Mouse (Mus musculus): ENCODE data around the gene Ppm1e. TPM values are rescaled to one million over a fixed set of nuclear protein-coding genes. Genes with fewer than 3 reads are reported as not detected.

Gene Ppm1e
- polyA plus RNA-seq, 1 experiment = 0.32 TPM

DNA sequence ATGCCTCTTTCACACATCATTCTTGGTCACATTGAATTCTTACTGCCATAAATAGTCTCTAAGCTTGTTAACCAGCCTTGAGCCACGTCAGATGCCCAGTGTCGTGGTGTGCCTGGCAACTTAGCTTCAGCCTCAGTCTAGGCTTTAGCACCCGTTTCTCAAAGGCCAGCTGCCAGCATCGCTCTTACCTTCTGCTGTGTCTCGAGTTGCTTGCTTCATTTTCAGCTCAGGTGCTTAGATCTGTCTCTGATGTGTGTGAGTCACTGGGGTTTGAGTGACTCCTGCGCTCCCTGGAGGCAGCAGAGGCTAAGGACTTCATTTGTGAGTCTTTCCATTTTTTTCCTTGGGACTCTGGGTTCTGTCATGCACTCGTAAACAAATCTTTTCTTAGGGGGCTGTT lies 117.6 kb downstream of the Ppm1e start:
- H3K4me1 ChIP-seq = peaks cover 29% of the 10 kb centered on the region
- no peak overlapping the region for H3K4me3 ChIP-seq (replicated peaks)
- no peaks in the 10 kb centered on the region for H3K9me3 ChIP-seq
- TF ChIP-seq FLI1 (IDR thresholded peaks at IDR 0.05; ENCODE audit: low read length) (no peak), GATA1 (IDR thresholded peaks at IDR 0.05; ENCODE audit: borderline replicate concordance, low read length) (no peak)
- H3K27me3 ChIP-seq (replicated peaks) = no peaks in the 10 kb centered on the region
- peaks cover 46% of the 10 kb centered on the region for H3K36me3 ChIP-seq (replicated peaks; ENCODE audit: low read length)

DNA sequence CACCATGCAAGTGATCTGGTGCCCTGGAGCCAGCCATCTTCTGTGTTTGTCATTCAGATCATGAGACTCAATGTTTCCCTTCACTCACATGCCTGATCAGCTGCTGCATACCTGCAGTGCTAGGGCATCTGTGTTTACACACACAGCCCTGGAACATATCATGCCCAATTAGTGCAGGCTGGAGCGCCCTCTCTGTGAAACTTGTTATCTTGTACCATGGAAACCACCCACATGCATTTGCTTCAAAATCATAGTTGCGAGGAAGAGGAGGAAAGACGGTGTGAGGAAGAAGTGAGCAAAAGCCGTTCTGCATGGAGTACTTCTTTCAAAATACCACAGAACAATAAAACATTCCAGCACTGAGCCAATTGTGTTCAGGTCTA lies 118.0 kb downstream of the Ppm1e start:
- Histone ChIP-seq H3K4me1 (peaks cover 25% of the 10 kb centered on the region), H3K9me3 (no peaks in the 10 kb centered on the region), H3K4me3 (replicated peaks) (peak overlapping the region; percentile 42), H3K27me3 (replicated peaks) (no peaks in the 10 kb centered on the region), H3K36me3 (replicated peaks; ENCODE audit: low read length) (peaks cover 51% of the 10 kb centered on the region)
- TF ChIP-seq GATA1 (IDR thresholded peaks at IDR 0.05; ENCODE audit: borderline replicate concordance, low read length) (no peak), FLI1 (IDR thresholded peaks at IDR 0.05; ENCODE audit: low read length) (no peak)

DNA sequence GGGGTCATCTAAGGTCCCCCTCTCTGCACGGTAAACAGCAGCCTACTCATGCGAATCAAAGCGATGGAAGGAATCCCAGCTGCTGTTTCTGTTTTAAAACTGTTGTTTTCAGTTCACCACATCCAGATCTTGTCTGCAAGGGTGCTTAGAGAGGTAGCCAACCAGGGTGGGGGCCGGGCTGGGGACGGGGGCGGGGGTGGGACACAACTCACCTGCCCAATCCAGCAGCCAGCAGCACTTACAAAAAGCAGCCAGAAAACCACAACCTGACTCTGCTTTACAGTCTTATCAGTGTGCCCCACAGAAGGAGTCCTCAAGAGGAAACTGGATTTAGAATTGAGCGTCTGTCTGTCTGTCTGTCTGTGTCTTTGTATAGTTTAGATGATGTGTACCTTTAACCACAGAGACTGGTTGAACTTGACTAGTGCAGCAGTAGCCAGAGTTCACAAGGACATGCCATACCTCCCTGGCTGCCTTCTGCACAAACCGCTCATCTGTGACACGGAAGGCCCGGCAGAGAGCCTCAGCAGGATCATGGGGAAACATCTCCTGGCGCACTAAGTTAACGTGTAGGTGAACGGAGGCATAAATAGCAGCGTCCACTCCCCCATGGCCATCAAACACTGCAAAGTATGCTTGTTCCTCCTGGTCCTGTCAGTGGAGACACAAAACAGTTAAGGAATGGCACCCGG lies 118.5 kb downstream of the Ppm1e start:
- Histone ChIP-seq H3K4me1 (peaks cover 22% of the 10 kb centered on the region), H3K36me3 (replicated peaks; ENCODE audit: low read length) (peaks cover 54% of the 10 kb centered on the region), H3K9me3 (no peaks in the 10 kb centered on the region), H3K27me3 (replicated peaks) (no peaks in the 10 kb centered on the region), H3K4me3 (replicated peaks) (no peak overlapping the region)
- TF ChIP-seq GATA1 (IDR thresholded peaks at IDR 0.05; ENCODE audit: borderline replicate concordance, low read length) = no peak
- TF ChIP-seq FLI1 (IDR thresholded peaks at IDR 0.05; ENCODE audit: low read length) = no peak

DNA sequence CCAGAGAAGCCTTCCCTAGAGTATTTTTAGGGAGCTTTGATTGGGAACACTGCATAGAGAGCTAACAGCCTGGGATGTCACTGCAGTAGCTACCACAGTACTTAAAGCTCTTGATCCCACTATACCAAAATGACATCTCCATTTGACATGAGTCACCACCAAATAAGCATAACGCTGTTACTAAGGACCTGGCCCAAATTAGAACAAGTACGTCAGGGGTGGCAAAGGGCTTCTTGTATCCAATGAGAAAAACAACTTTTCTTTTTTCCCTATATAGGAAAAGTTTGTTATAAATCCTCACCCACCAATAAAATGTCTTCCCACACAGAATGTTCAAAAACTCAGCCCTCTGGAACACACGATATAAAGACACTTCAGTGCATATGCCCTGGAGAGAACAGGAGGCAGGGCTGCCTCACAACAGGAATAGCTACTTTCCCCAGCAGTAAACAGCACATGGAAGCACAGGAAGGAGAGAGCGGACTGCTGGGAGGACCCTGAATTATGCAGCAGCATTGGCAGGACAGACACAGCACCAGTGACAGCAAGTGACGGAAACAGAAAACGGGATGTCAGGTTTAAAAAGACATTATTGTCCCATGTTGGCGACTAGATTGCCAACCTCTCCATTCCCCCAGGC lies 119.8 kb downstream of the Ppm1e start:
- Histone ChIP-seq H3K9me3 (no peaks in the 10 kb centered on the region), H3K4me3 (replicated peaks) (no peak overlapping the region), H3K27me3 (replicated peaks) (no peaks in the 10 kb centered on the region), H3K36me3 (replicated peaks; ENCODE audit: low read length) (peaks cover 62% of the 10 kb centered on the region), H3K4me1 (peaks cover 17% of the 10 kb centered on the region)
- TF ChIP-seq GATA1 (IDR thresholded peaks at IDR 0.05; ENCODE audit: borderline replicate concordance, low read length) (no peak), FLI1 (IDR thresholded peaks at IDR 0.05; ENCODE audit: low read length) (no peak)

DNA sequence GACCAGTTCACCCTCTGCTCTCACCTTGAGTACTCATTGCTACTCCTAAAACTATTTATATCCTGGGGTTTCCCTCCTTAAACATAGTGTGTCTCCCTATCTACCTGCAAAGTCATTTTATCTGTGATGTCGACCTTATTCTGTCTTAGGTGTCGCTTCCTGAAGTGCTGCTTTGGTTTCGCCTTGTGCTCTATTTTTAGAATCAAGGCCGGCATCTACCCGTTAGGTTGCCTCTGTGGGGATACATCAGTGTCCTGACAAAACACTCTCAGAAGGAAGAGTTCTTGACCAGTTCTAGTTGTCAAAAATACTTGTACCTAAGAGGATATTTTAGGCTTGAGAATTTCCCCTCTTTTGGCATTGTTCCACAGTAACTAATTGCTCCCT lies 123.3 kb downstream of the Ppm1e start:
- no peak overlapping the region for H3K4me3 ChIP-seq (replicated peaks)
- H3K27me3 ChIP-seq (replicated peaks) = no peaks in the 10 kb centered on the region
- H3K4me1 ChIP-seq = peaks cover 12% of the 10 kb centered on the region
- TF ChIP-seq FLI1 (IDR thresholded peaks at IDR 0.05; ENCODE audit: low read length) = no peak
- TF ChIP-seq GATA1 (IDR thresholded peaks at IDR 0.05; ENCODE audit: borderline replicate concordance, low read length) = no peak
- peaks cover 81% of the 10 kb centered on the region for H3K36me3 ChIP-seq (replicated peaks; ENCODE audit: low read length)
- H3K9me3 ChIP-seq = no peaks in the 10 kb centered on the region

DNA sequence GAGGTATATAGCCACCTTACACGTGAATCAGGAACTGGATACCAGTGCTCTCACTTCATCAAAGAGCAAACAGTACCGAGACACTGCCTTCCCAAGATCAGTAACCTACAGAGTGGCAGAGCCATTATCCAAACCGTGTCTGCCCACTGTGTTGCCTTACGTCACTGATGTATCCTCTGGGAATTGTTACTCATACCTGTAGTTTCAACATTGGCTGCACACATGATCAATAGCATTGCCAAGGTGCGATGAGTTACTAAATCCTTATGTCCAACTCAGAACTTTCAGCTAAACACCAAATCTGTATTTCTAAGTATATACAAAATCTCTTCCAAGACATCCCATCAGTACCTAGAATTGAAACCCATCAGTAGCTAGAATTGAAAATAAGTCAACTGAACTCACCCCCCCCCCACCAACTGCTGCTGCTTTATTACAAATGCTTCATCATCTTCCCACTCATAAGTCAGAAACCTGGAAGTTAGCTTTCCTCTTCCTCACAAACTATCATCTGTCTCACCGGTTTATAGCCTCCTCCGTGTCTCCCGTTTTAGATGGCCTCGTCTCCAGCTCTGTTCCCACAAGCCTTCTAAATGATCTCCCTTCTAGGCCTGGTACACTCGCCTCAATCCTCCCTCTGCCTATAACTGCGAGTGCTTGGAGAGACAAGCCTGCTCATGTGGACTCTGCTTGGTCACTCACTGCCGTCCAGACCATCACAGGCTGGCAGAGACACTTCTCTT lies 123.9 kb downstream of the Ppm1e start:
- Histone ChIP-seq H3K4me3 (replicated peaks) (no peak overlapping the region), H3K36me3 (replicated peaks; ENCODE audit: low read length) (peaks cover 78% of the 10 kb centered on the region), H3K9me3 (no peaks in the 10 kb centered on the region), H3K27me3 (replicated peaks) (no peaks in the 10 kb centered on the region), H3K4me1 (peaks cover 9% of the 10 kb centered on the region; the same call in 1 of the 2 replicates)
- no peak for TF ChIP-seq FLI1 (IDR thresholded peaks at IDR 0.05; ENCODE audit: low read length)
- TF ChIP-seq GATA1 (IDR thresholded peaks at IDR 0.05; ENCODE audit: borderline replicate concordance, low read length) = no peak

DNA sequence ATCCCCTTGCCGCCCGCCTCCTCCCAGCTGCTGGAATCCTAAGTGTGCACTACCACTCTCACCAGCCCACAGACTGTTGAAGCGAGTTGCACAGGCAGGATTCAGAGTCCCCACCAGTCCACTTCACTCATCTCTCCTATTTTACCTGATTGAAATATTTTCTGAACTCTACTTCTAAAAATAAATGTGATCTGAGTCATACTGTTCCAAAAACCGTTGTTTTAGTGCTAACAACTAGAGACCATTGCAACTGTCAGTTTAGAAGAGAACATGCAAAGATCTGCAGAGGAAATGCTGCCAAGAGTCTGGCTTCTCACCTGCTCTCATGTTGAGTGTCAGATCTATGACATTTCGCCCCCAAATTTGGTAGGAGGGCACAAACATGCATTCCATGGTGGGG lies 125.4 kb downstream of the Ppm1e start:
- Histone ChIP-seq H3K4me1 (peaks cover 9% of the 10 kb centered on the region; the same call in 1 of the 2 replicates), H3K9me3 (no peaks in the 10 kb centered on the region), H3K27me3 (replicated peaks) (no peaks in the 10 kb centered on the region), H3K4me3 (replicated peaks) (no peak overlapping the region), H3K36me3 (replicated peaks; ENCODE audit: low read length) (peaks cover 75% of the 10 kb centered on the region)
- TF ChIP-seq FLI1 (IDR thresholded peaks at IDR 0.05; ENCODE audit: low read length) (no peak), GATA1 (IDR thresholded peaks at IDR 0.05; ENCODE audit: borderline replicate concordance, low read length) (no peak)

DNA sequence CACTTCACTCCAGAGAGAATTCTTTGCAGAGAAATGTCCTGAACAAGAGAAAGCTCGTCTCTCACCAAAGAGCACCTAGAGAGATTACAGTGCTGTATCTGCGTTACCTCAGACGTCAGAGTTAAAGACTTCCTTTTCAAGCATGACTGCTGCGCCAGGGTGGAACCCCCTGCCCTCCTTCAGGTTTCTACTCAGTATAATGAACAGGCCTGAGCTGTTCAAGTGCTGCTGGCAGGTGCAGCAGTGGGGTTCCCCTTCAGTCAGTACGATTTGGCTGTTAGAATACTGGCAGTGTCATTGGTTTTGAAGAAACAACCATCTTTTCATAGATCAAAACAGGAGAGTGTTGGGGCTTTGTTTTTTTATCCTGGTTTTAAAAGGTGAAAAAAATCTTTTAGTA lies 131.8 kb downstream of the Ppm1e start:
- H3K27me3 ChIP-seq (replicated peaks) = no peaks in the 10 kb centered on the region
- peaks cover 7% of the 10 kb centered on the region for H3K4me1 ChIP-seq
- no peak for TF ChIP-seq FLI1 (IDR thresholded peaks at IDR 0.05; ENCODE audit: low read length)
- TF ChIP-seq GATA1 (IDR thresholded peaks at IDR 0.05; ENCODE audit: borderline replicate concordance, low read length) = no peak
- no peak overlapping the region for H3K4me3 ChIP-seq (replicated peaks)
- H3K36me3 ChIP-seq (replicated peaks; ENCODE audit: low read length) = peaks cover 65% of the 10 kb centered on the region
- H3K9me3 ChIP-seq = no peaks in the 10 kb centered on the region

DNA sequence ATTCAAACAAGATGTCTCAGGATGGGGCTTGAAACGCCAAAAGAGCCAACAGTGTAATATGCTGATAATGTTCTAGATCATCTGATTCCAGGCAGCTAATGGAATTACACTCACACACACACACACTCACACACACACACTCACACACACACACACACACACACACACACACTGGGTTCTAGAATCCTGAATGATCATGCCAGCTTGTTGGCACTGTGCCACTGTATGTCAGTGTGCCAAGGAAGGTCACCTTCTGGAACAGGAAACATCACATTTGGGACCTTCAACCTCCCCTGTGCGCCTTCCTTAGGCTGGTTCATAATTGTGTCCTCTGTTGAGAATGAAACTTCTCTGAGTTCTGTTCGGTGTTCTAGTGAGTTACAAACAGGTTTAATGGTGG lies 136.1 kb downstream of the Ppm1e start:
- no peak for TF ChIP-seq FLI1 (IDR thresholded peaks at IDR 0.05; ENCODE audit: low read length)
- no peak for TF ChIP-seq GATA1 (IDR thresholded peaks at IDR 0.05; ENCODE audit: borderline replicate concordance, low read length)
- Histone ChIP-seq H3K4me3 (replicated peaks) (no peak overlapping the region), H3K36me3 (replicated peaks; ENCODE audit: low read length) (peaks cover 82% of the 10 kb centered on the region)

DNA sequence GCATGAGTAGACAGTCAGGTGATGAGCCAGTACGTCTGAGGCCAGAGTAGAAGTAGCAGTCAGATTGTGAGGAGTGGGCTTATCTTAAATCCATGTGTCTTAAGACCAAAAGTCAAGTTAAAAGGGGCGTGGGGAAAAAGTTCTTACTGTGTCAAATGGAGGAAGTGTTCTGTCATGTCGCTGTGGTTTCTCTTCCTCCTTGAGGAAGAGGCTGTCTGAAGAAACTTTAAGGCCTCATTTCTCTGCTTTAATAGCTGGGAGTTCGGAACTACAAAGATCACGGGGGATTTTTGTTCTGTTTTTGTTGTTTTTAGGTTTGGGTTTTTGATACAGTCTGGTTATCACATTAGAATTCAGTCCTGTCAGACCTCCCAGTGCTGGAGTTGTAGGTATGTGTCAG lies 146.5 kb downstream of the Ppm1e start:
- H3K9me3 ChIP-seq = no peaks in the 10 kb centered on the region
- H3K36me3 ChIP-seq (replicated peaks; ENCODE audit: low read length) = peaks cover 30% of the 10 kb centered on the region
- H3K4me3 ChIP-seq (replicated peaks) = no peak overlapping the region
- no peaks in the 10 kb centered on the region for H3K27me3 ChIP-seq (replicated peaks)
- TF ChIP-seq FLI1 (IDR thresholded peaks at IDR 0.05; ENCODE audit: low read length) (no peak), GATA1 (IDR thresholded peaks at IDR 0.05; ENCODE audit: borderline replicate concordance, low read length) (no peak)
- H3K4me1 ChIP-seq = peaks cover 37% of the 10 kb centered on the region

More for the DNA sequence above, 136.1 kb downstream of the Ppm1e start:
- Histone ChIP-seq H3K4me1 (peaks cover 10% of the 10 kb centered on the region), H3K9me3 (no peaks in the 10 kb centered on the region), H3K27me3 (replicated peaks) (no peaks in the 10 kb centered on the region)

Other genes with a start within 250 kb of the Ppm1e start
- 0.92 TPM in 1 of 2 replicates, not detected in the other for gene Ska2, start 249.8 kb downstream of the Ppm1e start, polyA plus RNA-seq (2012; ENCODE audit: insufficient read depth, low replicate concordance)
- gene Trim37, start 231.9 kb downstream of the Ppm1e start, polyA plus RNA-seq (2012; ENCODE audit: insufficient read depth, low replicate concordance) = 4.1 and 6.3 TPM in 2 replicates
- 0.22 TPM in 1 of 2 replicates, not detected in the other for gene Rad51c, start 45.9 kb upstream of the Ppm1e start, polyA plus RNA-seq (2012; ENCODE audit: insufficient read depth, low replicate concordance)
- not detected in 2 replicates for gene Tex14, start 46.0 kb upstream of the Ppm1e start, polyA plus RNA-seq (2012; ENCODE audit: insufficient read depth, low replicate concordance)
- not detected in 2 replicates for gene Gm11492, start 207.6 kb upstream of the Ppm1e start, polyA plus RNA-seq (2012; ENCODE audit: insufficient read depth, low replicate concordance)
- gene Sept4, start 209.9 kb upstream of the Ppm1e start, polyA plus RNA-seq (2012; ENCODE audit: insufficient read depth, low replicate concordance) = not detected in 2 replicates
- 4.6 and 7.0 TPM in 2 replicates for gene Mtmr4, start 233.1 kb upstream of the Ppm1e start, polyA plus RNA-seq (2012; ENCODE audit: insufficient read depth, low replicate concordance)

All from megakaryocyte, embryonic 14.5 days (primary cell).